Mouse (Mus musculus) liver, embryonic 14.5 days (tissue): ENCODE results near the gene Crebrf.

Source experiments
- CTCF ChIP-seq: IDR thresholded peaks from 2 replicates; pipeline ENCODE4 v1.5.1; 2016; ENCODE audit warnings: antibody characterized with exemption, low read depth, control low read depth
- EP300 ChIP-seq: IDR thresholded peaks from 2 replicates; pipeline ENCODE4 v1.6.1; 2016; ENCODE audit warnings: antibody characterized with exemption, low read depth

- peak; percentile 81 for TF ChIP-seq CTCF
- TF ChIP-seq EP300: no peak
These were observed 79.3 kb downstream of the Crebrf start for GRCm38 (mm10) chr17:26794744-26795143.
